Mouse (Mus musculus) fat pad, adult 2 months (tissue): ENCODE results near the gene Adad1.

Experiments
- DNase-seq: peaks from one replicate; pipeline ENCODE4 v3.0.0-alpha.2; 2011; ENCODE audit warnings: low read depth, low spot score; ENCODE audit errors: extremely low read depth

Gene Adad1

DNA sequence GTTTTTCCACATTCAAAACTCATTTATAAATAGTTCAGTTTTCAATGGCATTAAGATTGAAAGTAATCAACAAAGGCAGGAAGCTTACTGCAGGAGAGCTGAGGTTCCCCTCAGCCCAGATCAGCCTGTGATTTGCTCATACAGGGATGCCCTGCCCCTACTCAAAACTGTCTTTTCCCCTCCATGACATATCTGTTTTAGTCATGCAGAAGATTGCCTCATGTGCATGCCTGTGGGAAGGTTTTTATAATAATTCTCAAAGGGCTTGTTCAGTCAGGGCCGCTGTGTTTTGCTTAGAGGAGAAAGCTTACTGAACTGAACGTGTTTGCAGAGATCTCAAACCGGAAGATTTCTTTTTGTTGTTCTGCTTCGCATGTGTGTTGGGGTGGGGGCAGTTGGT is 97.8 kb downstream of the Adad1 start:
- DNase-seq: no peak

DNA sequence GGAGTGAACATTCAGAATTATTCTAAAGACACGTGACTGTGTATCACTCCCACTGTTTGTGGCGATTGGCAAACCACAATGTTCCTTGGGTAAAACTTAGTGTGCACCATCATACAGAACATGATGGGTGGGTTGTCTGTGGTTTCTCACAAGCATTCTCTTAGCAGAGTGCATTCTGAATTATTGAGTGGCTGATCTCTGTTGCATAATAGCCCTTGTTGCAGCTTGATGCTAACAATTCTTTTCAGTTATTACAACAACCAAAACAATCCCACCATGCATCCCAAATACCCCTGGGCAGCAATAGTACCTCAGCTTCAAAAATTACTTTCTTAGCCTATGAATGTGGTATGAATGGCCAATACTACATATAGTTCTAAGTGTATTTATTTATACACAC is 106.0 kb downstream of the Adad1 start:
- no peak for DNase-seq
